Comparison of ENCODE assay signal across 8 mouse cellular contexts in the genomic region with DNA sequence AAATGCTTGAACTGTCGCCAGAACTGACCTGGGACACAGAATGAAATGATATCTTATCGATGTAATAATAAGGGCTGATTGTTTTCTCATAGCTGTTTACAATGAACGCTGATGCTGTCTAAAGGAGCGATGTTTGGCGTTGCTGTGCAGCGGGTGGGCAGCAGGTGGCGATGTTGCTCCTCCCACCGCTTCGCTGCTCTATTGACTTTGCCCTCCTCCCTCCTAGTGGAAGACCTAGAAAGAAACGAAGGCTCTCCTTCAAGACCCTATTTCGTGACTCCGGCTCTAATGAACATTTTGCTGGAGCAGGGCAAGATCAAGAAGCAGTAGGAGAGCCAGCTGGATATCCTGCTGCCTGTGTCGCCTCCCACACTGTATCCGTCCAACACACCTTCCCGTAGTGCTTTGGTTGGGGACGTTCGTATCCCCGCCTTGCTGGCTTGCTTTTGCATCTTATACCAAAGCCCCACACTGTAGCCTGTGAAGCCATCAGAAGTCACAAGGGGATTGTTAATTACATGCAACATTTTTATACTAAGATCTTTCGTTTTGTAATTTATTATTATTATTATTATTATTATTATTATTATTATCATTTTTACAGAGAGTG.
DNase-seq lines count a peak whose midpoint lies in the region; ATAC-seq lines count a peak whose summit lies in the region.

No protein-coding gene starts in this region.

- no peaks in the 10 kb centered on the region for H3K27me3 ChIP-seq in embryonic facial prominence, embryonic 12.5 days
- peaks cover 35% of the 10 kb centered on the region for H3K27me3 ChIP-seq in limb, embryonic 12.5 days
- H3K27me3 ChIP-seq in midbrain, embryonic 14.5 days (ENCODE audit: control insufficient read depth, insufficient read depth, low read length) = no peaks in the 10 kb centered on the region

- H3K9me3 ChIP-seq in embryonic facial prominence, embryonic 12.5 days = no peaks in the 10 kb centered on the region
- H3K9me3 ChIP-seq in limb, embryonic 12.5 days = no peaks in the 10 kb centered on the region
- no peaks in the 10 kb centered on the region for H3K9me3 ChIP-seq in midbrain, embryonic 14.5 days (ENCODE audit: control insufficient read depth, low read length)

- peak; percentile 72 for DNase-seq in 3T3-L1 (ENCODE audit: low read depth, low spot score)
- peak; percentile 73 for DNase-seq in adrenal gland, postnatal 25 days
- peak; percentile 9 to 50 for DNase-seq in heart, adult 9 months (ENCODE audit: low spot score in 2 of 2)
- DNase-seq in kidney, adult 8-10 months = peak; percentile 48 to 82
- peak; percentile 90 for DNase-seq in midbrain, embryonic 14.5 days
- DNase-seq in spleen, postnatal 36 days (ENCODE audit: low spot score in 2 of 2) = peak; percentile 2 to 4

- 11% methylated on average over 19 of the region's 19 CpGs for WGBS in embryonic facial prominence, embryonic 12.5 days
- WGBS in limb, embryonic 12.5 days = 10% methylated on average over 19 of the region's 19 CpGs
- 12% methylated on average over 19 of the region's 19 CpGs for WGBS in midbrain, embryonic 14.5 days

- peak overlapping the region; percentile 49 for H3K4me2 ChIP-seq in embryonic facial prominence, embryonic 12.5 days (replicated peaks)
- peak overlapping the region; percentile 57 for H3K4me2 ChIP-seq in limb, embryonic 12.5 days
- H3K4me2 ChIP-seq in midbrain, embryonic 14.5 days (ENCODE audit: low read length) = peak overlapping the region; percentile 48

- no peak overlapping the region for H3K9ac ChIP-seq in embryonic facial prominence, embryonic 12.5 days
- no peak overlapping the region for H3K9ac ChIP-seq in limb, embryonic 12.5 days (replicated peaks)
- H3K9ac ChIP-seq in midbrain, embryonic 14.5 days (replicated peaks; ENCODE audit: low read length) = 0 out of 2 replicates have a peak overlapping the region, but pooled peaks have one; percentile 2

- no peak overlapping the region for H3K27ac ChIP-seq in embryonic facial prominence, embryonic 12.5 days
- no peak overlapping the region for H3K27ac ChIP-seq in limb, embryonic 12.5 days
- no peak overlapping the region for H3K27ac ChIP-seq in midbrain, embryonic 14.5 days (replicated peaks; ENCODE audit: low read depth, low read length)

- H3K4me1 ChIP-seq in embryonic facial prominence, embryonic 12.5 days = no peaks in the 10 kb centered on the region
- no peaks in the 10 kb centered on the region for H3K4me1 ChIP-seq in limb, embryonic 12.5 days (replicated peaks)
- H3K4me1 ChIP-seq in midbrain, embryonic 14.5 days (ENCODE audit: control insufficient read depth, insufficient read depth, low read length) = no peaks in the 10 kb centered on the region

- H3K36me3 ChIP-seq in embryonic facial prominence, embryonic 12.5 days = no peaks in the 10 kb centered on the region
- no peaks in the 10 kb centered on the region for H3K36me3 ChIP-seq in limb, embryonic 12.5 days
- no peaks in the 10 kb centered on the region for H3K36me3 ChIP-seq in midbrain, embryonic 14.5 days (ENCODE audit: control insufficient read depth, insufficient read depth, low read length)

- ATAC-seq in embryonic facial prominence, embryonic 12.5 days (ENCODE audit: insufficient number of reproducible peaks, insufficient read depth, low FRiP score, low TSS enrichment) = 0 out of 2 replicates have a peak, but pooled peaks have one; percentile 53
- peak; percentile 77; the same call in 1 of the 2 replicates for ATAC-seq in limb, embryonic 12.5 days (ENCODE audit: insufficient number of reproducible peaks, insufficient read depth, low FRiP score, low TSS enrichment, low read depth)
- ATAC-seq in midbrain, embryonic 14.5 days (ENCODE audit: low FRiP score, low TSS enrichment) = peak; percentile 80; the same call in 1 of the 2 replicates

- H3K4me3 ChIP-seq in embryonic facial prominence, embryonic 12.5 days = peak overlapping the region; percentile 28
- H3K4me3 ChIP-seq in limb, embryonic 12.5 days (replicated peaks) = peak overlapping the region; percentile 27
- peak overlapping the region; percentile 3; the same call in 1 of the 2 replicates for H3K4me3 ChIP-seq in midbrain, embryonic 14.5 days (replicated peaks; ENCODE audit: low read depth, low read length)

Comparison
In these comparisons a context has a peak if more than half of its experiments do, and no peak if none do; other contexts are left out.
1. DNase-seq: peak in every context shown above with its lines; median percentile 90 in midbrain, embryonic 14.5 days; 73 in adrenal gland, postnatal 25 days; 72 in 3T3-L1; 65 in kidney, adult 8-10 months; 30 in heart, adult 9 months; 3 in spleen, postnatal 36 days.